Mouse (Mus musculus): ENCODE data around the gene Atp11c. TPM values are rescaled to one million over a fixed set of nuclear protein-coding genes. Genes with fewer than 3 reads are reported as not detected.

The Atp11c gene
- polyA plus RNA-seq, 1 experiment from 2014 or later, result 5.3 TPM

- no peak overlapping the region for H3K27ac ChIP-seq (replicated peaks in 1 of 2; ENCODE audit: control insufficient read depth in 1 of 2, insufficient read depth in 1 of 2, low read depth in 2 of 2, low read length in 2 of 2)
- ATAC-seq (ENCODE audit: insufficient number of reproducible peaks, insufficient read depth, low FRiP score, low read depth), result no peak
- no peak overlapping the region for H3K4me2 ChIP-seq (ENCODE audit: low read length)
- no peaks in the 10 kb centered on the region for H3K9me3 ChIP-seq (ENCODE audit: control insufficient read depth, low read length)
- H3K4me1 ChIP-seq (ENCODE audit: control insufficient read depth in 2 of 2, insufficient read depth in 2 of 2, low read length in 2 of 2), result no peaks in the 10 kb centered on the region
- H3K4me3 ChIP-seq (ENCODE audit: control insufficient read depth in 1 of 2, insufficient read depth in 1 of 2, low read depth in 1 of 2, low read length in 2 of 2), result no peak overlapping the region
- 74% methylated on average over 2 of the region's 2 CpGs for WGBS
- H3K36me3 ChIP-seq (ENCODE audit: control insufficient read depth, insufficient read depth, low read length), result no peaks in the 10 kb centered on the region
- H3K9ac ChIP-seq (ENCODE audit: low read length), result no peak overlapping the region
- no peaks in the 10 kb centered on the region for H3K27me3 ChIP-seq (ENCODE audit: control insufficient read depth, insufficient read depth, low read length)
Observed at GRCm38 (mm10) chrX:60381711-60382110, 210.8 kb downstream of the Atp11c start.

- Histone ChIP-seq H3K27me3 (ENCODE audit: control insufficient read depth, insufficient read depth, low read length) (no peaks in the 10 kb centered on the region), H3K4me2 (ENCODE audit: low read length) (no peak overlapping the region), H3K36me3 (ENCODE audit: control insufficient read depth, insufficient read depth, low read length) (no peaks in the 10 kb centered on the region), H3K4me1 (ENCODE audit: control insufficient read depth in 2 of 2, insufficient read depth in 2 of 2, low read length in 2 of 2) (no peaks in the 10 kb centered on the region), H3K9me3 (ENCODE audit: control insufficient read depth, low read length) (no peaks in the 10 kb centered on the region), H3K4me3 (ENCODE audit: control insufficient read depth in 1 of 2, insufficient read depth in 1 of 2, low read depth in 1 of 2, low read length in 2 of 2) (no peak overlapping the region), H3K9ac (ENCODE audit: low read length) (no peak overlapping the region), H3K27ac (replicated peaks in 1 of 2; ENCODE audit: control insufficient read depth in 1 of 2, insufficient read depth in 1 of 2, low read depth in 2 of 2, low read length in 2 of 2) (no peak overlapping the region)
- no peak for ATAC-seq (ENCODE audit: insufficient number of reproducible peaks, insufficient read depth, low FRiP score, low read depth)
Observed at GRCm38 (mm10) chrX:60380386-60380785, 212.1 kb downstream of the Atp11c start.

- no peak for ATAC-seq (ENCODE audit: insufficient number of reproducible peaks, insufficient read depth, low FRiP score, low read depth)
- H3K36me3 ChIP-seq (ENCODE audit: control insufficient read depth, insufficient read depth, low read length), result no peaks in the 10 kb centered on the region
- no peak overlapping the region for H3K9ac ChIP-seq (ENCODE audit: low read length)
- 93% methylated on average over 1 of the region's 1 CpGs for WGBS
- no peaks in the 10 kb centered on the region for H3K4me1 ChIP-seq (ENCODE audit: control insufficient read depth in 2 of 2, insufficient read depth in 2 of 2, low read length in 2 of 2)
- no peak overlapping the region for H3K27ac ChIP-seq (replicated peaks in 1 of 2; ENCODE audit: control insufficient read depth in 1 of 2, insufficient read depth in 1 of 2, low read depth in 2 of 2, low read length in 2 of 2)
- H3K27me3 ChIP-seq (ENCODE audit: control insufficient read depth, insufficient read depth, low read length), result no peaks in the 10 kb centered on the region
- H3K4me2 ChIP-seq (ENCODE audit: low read length), result no peak overlapping the region
- H3K9me3 ChIP-seq (ENCODE audit: control insufficient read depth, low read length), result no peaks in the 10 kb centered on the region
- H3K4me3 ChIP-seq (ENCODE audit: control insufficient read depth in 1 of 2, insufficient read depth in 1 of 2, low read depth in 1 of 2, low read length in 2 of 2), result no peak overlapping the region
Observed at GRCm38 (mm10) chrX:60348741-60349140, 243.8 kb downstream of the Atp11c start.

- no peak overlapping the region for H3K9ac ChIP-seq (ENCODE audit: low read length)
- no peak for ATAC-seq (ENCODE audit: insufficient number of reproducible peaks, insufficient read depth, low FRiP score, low read depth)
- no peak overlapping the region for H3K4me2 ChIP-seq (ENCODE audit: low read length)
- no peak overlapping the region for H3K27ac ChIP-seq (replicated peaks in 1 of 2; ENCODE audit: control insufficient read depth in 1 of 2, insufficient read depth in 1 of 2, low read depth in 2 of 2, low read length in 2 of 2)
- no peaks in the 10 kb centered on the region for H3K4me1 ChIP-seq (ENCODE audit: control insufficient read depth in 2 of 2, insufficient read depth in 2 of 2, low read length in 2 of 2)
- H3K4me3 ChIP-seq (ENCODE audit: control insufficient read depth in 1 of 2, insufficient read depth in 1 of 2, low read depth in 1 of 2, low read length in 2 of 2), result no peak overlapping the region
- H3K36me3 ChIP-seq (ENCODE audit: control insufficient read depth, insufficient read depth, low read length), result no peaks in the 10 kb centered on the region
- H3K9me3 ChIP-seq (ENCODE audit: control insufficient read depth, low read length), result no peaks in the 10 kb centered on the region
- no peaks in the 10 kb centered on the region for H3K27me3 ChIP-seq (ENCODE audit: control insufficient read depth, insufficient read depth, low read length)
Observed at GRCm38 (mm10) chrX:60345447-60345846, 247.1 kb downstream of the Atp11c start.

GRCm38 (mm10) chrX:60344991-60345390 is 247.5 kb downstream of the Atp11c start:
- no peaks in the 10 kb centered on the region for H3K9me3 ChIP-seq (ENCODE audit: control insufficient read depth, low read length)
- WGBS, result 61% methylated on average over 4 of the region's 4 CpGs
- no peak for ATAC-seq (ENCODE audit: insufficient number of reproducible peaks, insufficient read depth, low FRiP score, low read depth)

GRCm38 (mm10) chrX:60329735-60330134 is 262.8 kb downstream of the Atp11c start:
- Histone ChIP-seq H3K9ac (ENCODE audit: low read length) (no peak overlapping the region), H3K27me3 (ENCODE audit: control insufficient read depth, insufficient read depth, low read length) (no peaks in the 10 kb centered on the region), H3K9me3 (ENCODE audit: control insufficient read depth, low read length) (no peaks in the 10 kb centered on the region), H3K27ac (replicated peaks in 1 of 2; ENCODE audit: control insufficient read depth in 1 of 2, insufficient read depth in 1 of 2, low read depth in 2 of 2, low read length in 2 of 2) (no peak overlapping the region), H3K36me3 (ENCODE audit: control insufficient read depth, insufficient read depth, low read length) (no peaks in the 10 kb centered on the region), H3K4me2 (ENCODE audit: low read length) (no peak overlapping the region), H3K4me1 (ENCODE audit: control insufficient read depth in 2 of 2, insufficient read depth in 2 of 2, low read length in 2 of 2) (no peaks in the 10 kb centered on the region), H3K4me3 (ENCODE audit: control insufficient read depth in 1 of 2, insufficient read depth in 1 of 2, low read depth in 1 of 2, low read length in 2 of 2) (no peak overlapping the region)
- 87% methylated on average over 3 of the region's 3 CpGs for whole genome bisulfite sequencing
- ATAC-seq (ENCODE audit: insufficient number of reproducible peaks, insufficient read depth, low FRiP score, low read depth), result no peak

More at GRCm38 (mm10) chrX:60344991-60345390, 247.5 kb downstream of the Atp11c start:
- Histone ChIP-seq H3K4me3 (ENCODE audit: control insufficient read depth in 1 of 2, insufficient read depth in 1 of 2, low read depth in 1 of 2, low read length in 2 of 2) (no peak overlapping the region), H3K27ac (replicated peaks in 1 of 2; ENCODE audit: control insufficient read depth in 1 of 2, insufficient read depth in 1 of 2, low read depth in 2 of 2, low read length in 2 of 2) (no peak overlapping the region), H3K27me3 (ENCODE audit: control insufficient read depth, insufficient read depth, low read length) (no peaks in the 10 kb centered on the region), H3K36me3 (ENCODE audit: control insufficient read depth, insufficient read depth, low read length) (no peaks in the 10 kb centered on the region), H3K4me1 (ENCODE audit: control insufficient read depth in 2 of 2, insufficient read depth in 2 of 2, low read length in 2 of 2) (no peaks in the 10 kb centered on the region), H3K9ac (ENCODE audit: low read length) (no peak overlapping the region), H3K4me2 (ENCODE audit: low read length) (no peak overlapping the region)

- no peak for ATAC-seq (ENCODE audit: insufficient number of reproducible peaks, insufficient read depth, low FRiP score, low read depth)
- H3K27ac ChIP-seq (replicated peaks in 1 of 2; ENCODE audit: control insufficient read depth in 1 of 2, insufficient read depth in 1 of 2, low read depth in 2 of 2, low read length in 2 of 2), result no peak overlapping the region
- no peak overlapping the region for H3K4me3 ChIP-seq (ENCODE audit: control insufficient read depth in 1 of 2, insufficient read depth in 1 of 2, low read depth in 1 of 2, low read length in 2 of 2)
- H3K9ac ChIP-seq (ENCODE audit: low read length), result no peak overlapping the region
- H3K4me2 ChIP-seq (ENCODE audit: low read length), result no peak overlapping the region
- H3K4me1 ChIP-seq (ENCODE audit: control insufficient read depth in 2 of 2, insufficient read depth in 2 of 2, low read length in 2 of 2), result no peaks in the 10 kb centered on the region
- WGBS, result 85% methylated on average over 4 of the region's 4 CpGs
- H3K36me3 ChIP-seq (ENCODE audit: control insufficient read depth, insufficient read depth, low read length), result no peaks in the 10 kb centered on the region
- H3K27me3 ChIP-seq (ENCODE audit: control insufficient read depth, insufficient read depth, low read length), result no peaks in the 10 kb centered on the region
- no peaks in the 10 kb centered on the region for H3K9me3 ChIP-seq (ENCODE audit: control insufficient read depth, low read length)
Observed at GRCm38 (mm10) chrX:60321321-60321720, 271.2 kb downstream of the Atp11c start.

- Histone ChIP-seq H3K4me1 (ENCODE audit: control insufficient read depth in 2 of 2, insufficient read depth in 2 of 2, low read length in 2 of 2) (no peaks in the 10 kb centered on the region), H3K36me3 (ENCODE audit: control insufficient read depth, insufficient read depth, low read length) (no peaks in the 10 kb centered on the region), H3K4me2 (ENCODE audit: low read length) (no peak overlapping the region), H3K9me3 (ENCODE audit: control insufficient read depth, low read length) (no peaks in the 10 kb centered on the region), H3K27ac (replicated peaks in 1 of 2; ENCODE audit: control insufficient read depth in 1 of 2, insufficient read depth in 1 of 2, low read depth in 2 of 2, low read length in 2 of 2) (no peak overlapping the region), H3K27me3 (ENCODE audit: control insufficient read depth, insufficient read depth, low read length) (no peaks in the 10 kb centered on the region), H3K4me3 (ENCODE audit: control insufficient read depth in 1 of 2, insufficient read depth in 1 of 2, low read depth in 1 of 2, low read length in 2 of 2) (no peak overlapping the region), H3K9ac (ENCODE audit: low read length) (no peak overlapping the region)
- WGBS, result 86% methylated on average over 3 of the region's 3 CpGs
- ATAC-seq (ENCODE audit: insufficient number of reproducible peaks, insufficient read depth, low FRiP score, low read depth), result no peak
Observed at GRCm38 (mm10) chrX:60317661-60318060, 274.8 kb downstream of the Atp11c start.

Measured in heart, embryonic 14.5 days (tissue).